In genomic region chr5:115696811-115697210, GRCm38 (mm10) we compare ENCODE assay signal across 26 mouse cellular contexts. TPM values are rescaled to one million over a fixed set of nuclear protein-coding genes. Genes with fewer than 3 reads are reported as not detected.
DNase-seq lines count a peak whose midpoint lies in the region; ATAC-seq lines count a peak whose summit lies in the region.
"Had no signal": no experiment of that assay in that cellular context is flagged by ENCODE, and none has a peak within 500 bp of the region (broad histone marks: within the 10 kb centered on the region; RNA-seq: fewer than 3 reads in every experiment).

No protein-coding gene starts in this region.

- no peaks in the 10 kb centered on the region for H3K4me1 ChIP-seq in kidney, embryonic 15.5 days
- H3K4me1 ChIP-seq: embryonic facial prominence, embryonic 13.5 days; heart, embryonic 12.5 days; heart, embryonic 15.5 days had no signal

- no peaks in the 10 kb centered on the region for H3K9me3 ChIP-seq in kidney, embryonic 15.5 days (replicated peaks)
- H3K9me3 ChIP-seq: embryonic facial prominence, embryonic 10.5 days; embryonic facial prominence, embryonic 13.5 days; forebrain, embryonic 12.5 days; forebrain, embryonic 15.5 days; heart, embryonic 12.5 days; heart, embryonic 15.5 days; hindbrain, embryonic 10.5 days; hindbrain, embryonic 13.5 days had no signal

- no peak overlapping the region for H3K4me2 ChIP-seq in kidney, embryonic 15.5 days
- H3K4me2 ChIP-seq: embryonic facial prominence, embryonic 13.5 days; forebrain, embryonic 12.5 days; forebrain, embryonic 15.5 days; heart, embryonic 12.5 days; heart, embryonic 15.5 days; hindbrain, embryonic 13.5 days had no signal

- H3K9ac ChIP-seq in kidney, embryonic 15.5 days, result no peak overlapping the region
- H3K9ac ChIP-seq: embryonic facial prominence, embryonic 13.5 days; forebrain, embryonic 12.5 days; forebrain, embryonic 15.5 days; heart, embryonic 12.5 days; heart, embryonic 15.5 days; hindbrain, embryonic 13.5 days had no signal

- no peaks in the 10 kb centered on the region for H3K36me3 ChIP-seq in kidney, embryonic 15.5 days
- H3K36me3 ChIP-seq: embryonic facial prominence, embryonic 10.5 days; embryonic facial prominence, embryonic 13.5 days; forebrain, embryonic 12.5 days; forebrain, embryonic 15.5 days; heart, embryonic 12.5 days; heart, embryonic 15.5 days; hindbrain, embryonic 10.5 days; hindbrain, embryonic 13.5 days had no signal

- no peak for ATAC-seq in kidney, embryonic 15.5 days (replicated peaks; ENCODE audit: low FRiP score)
- ATAC-seq: CD4-positive, CD25-positive, alpha-beta regulatory T cell, adult 4 months; forebrain, embryonic 15.5 days; hindbrain, embryonic 16.5 days had no signal

- no peaks in the 10 kb centered on the region; the same call in 1 of the 2 replicates for H3K27me3 ChIP-seq in kidney, embryonic 15.5 days
- H3K27me3 ChIP-seq: embryonic facial prominence, embryonic 13.5 days; forebrain, embryonic 12.5 days; forebrain, embryonic 15.5 days; heart, embryonic 12.5 days; heart, embryonic 15.5 days; hindbrain, embryonic 13.5 days had no signal

- 49% methylated on average over 5 of the region's 5 CpGs for WGBS in kidney, embryonic 15.5 days

- no peak overlapping the region for H3K27ac ChIP-seq in kidney, embryonic 15.5 days
- H3K27ac ChIP-seq: embryonic facial prominence, embryonic 10.5 days; embryonic facial prominence, embryonic 13.5 days; forebrain, embryonic 12.5 days; forebrain, embryonic 15.5 days; heart, embryonic 15.5 days; hindbrain, embryonic 10.5 days; hindbrain, embryonic 13.5 days had no signal

- peak; percentile 45 to 59 for DNase-seq in kidney, adult 8-10 months
- peak; percentile 25 for DNase-seq in R1 (ENCODE audit: low read depth, low spot score)
- peak; percentile 14 for DNase-seq in ZHBTc4 (ENCODE audit: low read depth, low spot score)
- no peak for DNase-seq in embryo, embryonic 9.5 days (ENCODE audit: extremely low spot score)
- no peak for DNase-seq in neural tube, embryonic 10.5 days (ENCODE audit: extremely low spot score, low spot score)
- DNase-seq: adrenal gland, adult 2 months; adrenal gland, postnatal 14 days; cerebellum, adult 11 months; cerebellum, adult 9-11 months; cerebellum, postnatal 25 days; gastrocnemius, postnatal 25 days; heart, adult 18-20 months; heart, postnatal 10 days; heart, postnatal 36 days had no signal

- no peak overlapping the region for H3K4me3 ChIP-seq in kidney, embryonic 15.5 days (replicated peaks)
- H3K4me3 ChIP-seq: embryonic facial prominence, embryonic 10.5 days; embryonic facial prominence, embryonic 13.5 days; erythroblast, embryonic 14.5 days; forebrain, embryonic 12.5 days; forebrain, embryonic 15.5 days; heart, embryonic 12.5 days; heart, embryonic 15.5 days; hindbrain, embryonic 10.5 days; hindbrain, embryonic 13.5 days had no signal

RNA-seq across cellular contexts. Expression of gene Bicdl1, which starts 34.6 kb away (rescaled TPM):
- 10.6 and 12.0 TPM in 2 replicates for polyA plus RNA-seq in kidney, embryonic 15.5 days (2015; fragmentation: Nextera tagmentation; extraction: Ambion mirVana)

Comparison
In these comparisons a context has a peak if more than half of its experiments do, and no peak if none do; other contexts are left out.
1. DNase-seq: peak in kidney, adult 8-10 months (2 of 2), R1 (single experiment) and ZHBTc4 (single experiment); none in embryo, embryonic 9.5 days (single experiment) and neural tube, embryonic 10.5 days (single experiment).